Mouse (Mus musculus) embryonic facial prominence, embryonic 14.5 days (tissue): ENCODE data around the gene Magoh. TPM values are rescaled to one million over a fixed set of nuclear protein-coding genes. Genes with fewer than 3 reads are reported as not detected.

ENCODE experiments used
- polyA plus RNA-seq: library from polyadenylated mRNA; unstranded; fragments of >200 nt; fragmentation: Nextera tagmentation; extraction: Ambion mirVana; gene quantifications from 2 replicates; pipeline ENCODE4 v1.2.1, GENCODE M21; 2014

The Magoh gene
- polyA plus RNA-seq, 1 experiment from 2014 or later, result 176 TPM

Other genes starting within 250 kb of the Magoh start
- gene Dmrtb1, start 195.5 kb upstream of the Magoh start, polyA plus RNA-seq, result 0.25 TPM in 1 of 2 replicates, not detected in the other
- 4.0 and 4.1 TPM in 2 replicates for gene Lrp8, start 77.5 kb upstream of the Magoh start, polyA plus RNA-seq
- 158 and 164 TPM in 2 replicates for gene 0610037L13Rik, start 10.1 kb downstream of the Magoh start, polyA plus RNA-seq
- gene Cpt2, start 43.9 kb downstream of the Magoh start, polyA plus RNA-seq, result 32.4 and 36.3 TPM in 2 replicates
- gene Slc1a7, start 88.6 kb downstream of the Magoh start, polyA plus RNA-seq, result 0.17 TPM in 1 of 2 replicates, not detected in the other
- gene Podn, start 216.7 kb downstream of the Magoh start, polyA plus RNA-seq, result 5.5 and 6.4 TPM in 2 replicates